Mouse (Mus musculus): ENCODE data around the gene Zbtb41.

DNA sequence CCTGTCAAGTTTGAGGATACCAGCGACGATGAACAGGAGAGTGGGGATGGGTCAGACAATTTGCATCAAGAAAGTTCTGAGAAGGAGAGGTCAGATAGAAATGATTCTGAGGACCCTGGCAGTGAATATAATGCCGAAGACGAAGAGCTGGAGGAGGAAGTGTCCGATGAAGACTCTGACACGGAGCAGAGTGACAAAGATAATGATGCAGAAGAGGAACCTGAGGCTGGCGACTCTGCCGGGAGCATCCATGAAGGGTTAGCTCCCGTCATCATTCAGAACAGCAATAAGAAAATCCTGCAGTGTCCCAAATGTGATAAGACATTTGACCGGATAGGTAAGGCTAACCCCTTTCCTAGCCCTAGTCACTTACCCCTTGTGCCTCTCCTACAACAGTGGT, 1.8 kb downstream of the Zbtb41 start:
- TF ChIP-seq CTCF (conservative IDR thresholded peaks at IDR 0.05; ENCODE audit: insufficient read depth, insufficient read length, low read depth, low read length) (no peak), POLR2A (IDR thresholded peaks at IDR 0.05; ENCODE audit: low read depth, low read length) (no peak)

Measured in kidney, adult 2 months (tissue).